Mouse (Mus musculus): ENCODE results near the gene Tmem44.
"Not testable (repeated sequence)": the region's sequence is repeated elsewhere in the genome, so short reads cannot be mapped to it uniquely, and the experiment has no call there.

The Tmem44 gene

GRCm38 (mm10) chr16:30490791-30491190 lies 59.9 kb downstream of the Tmem44 start:
- DNase-seq = no peak

- no peak for DNase-seq
These were observed 60.3 kb downstream of the Tmem44 start for GRCm38 (mm10) chr16:30490316-30490715.

- DNase-seq = no peak
These were observed 61.0 kb downstream of the Tmem44 start for GRCm38 (mm10) chr16:30489662-30490061.

- DNase-seq = no peak
These were observed 64.1 kb downstream of the Tmem44 start for GRCm38 (mm10) chr16:30486498-30486897.

- DNase-seq = no peak
These were observed 72.9 kb downstream of the Tmem44 start for GRCm38 (mm10) chr16:30477791-30478190.

- no peak for DNase-seq
These were observed 73.6 kb downstream of the Tmem44 start for GRCm38 (mm10) chr16:30477006-30477405.

- DNase-seq = no peak
These were observed 74.8 kb downstream of the Tmem44 start for GRCm38 (mm10) chr16:30475633-30476461.

GRCm38 (mm10) chr16:30472447-30472846 lies 78.2 kb downstream of the Tmem44 start:
- no peak for DNase-seq

GRCm38 (mm10) chr16:30471912-30472311 lies 78.7 kb downstream of the Tmem44 start:
- no peak for DNase-seq

GRCm38 (mm10) chr16:30468944-30469343 lies 81.7 kb downstream of the Tmem44 start:
- no peak for DNase-seq

- DNase-seq = no peak
These were observed 84.9 kb downstream of the Tmem44 start for GRCm38 (mm10) chr16:30465680-30466298.

- DNase-seq = not testable (repeated sequence)
These were observed 85.9 kb downstream of the Tmem44 start for GRCm38 (mm10) chr16:30464742-30465141.

Data from thymus, postnatal 25 days (tissue).